Mouse (Mus musculus) forebrain, embryonic 10.5 days (tissue): ENCODE data around the gene Cabp7. TPM values are rescaled to one million over a fixed set of nuclear protein-coding genes. Genes with fewer than 3 reads are reported as not detected.

ENCODE experiments used
- DNase-seq: peaks from one replicate; pipeline ENCODE4 v3.0.0-alpha.2; 2017; ENCODE audit warnings: low spot score; ENCODE audit errors: extremely low spot score
- H3K27ac ChIP-seq: fragments of 300-500 bp; sonication (generic); 2 replicates; pipeline ENCODE4 v1.5.1; 2016; ENCODE audit warnings: mild to moderate bottlenecking
- H3K27me3 ChIP-seq: fragments of 300-500 bp; sonication (generic); 2 replicates; pipeline ENCODE4 v1.6.1; 2016; ENCODE audit warnings: mild to moderate bottlenecking; ENCODE audit not compliant: poor library complexity, severe bottlenecking
- H3K36me3 ChIP-seq: fragments of 300-500 bp; sonication (generic); replicated peaks from 2 replicates; pipeline ENCODE4 v1.6.1; 2016; ENCODE audit warnings: mild to moderate bottlenecking, moderate library complexity
- H3K4me1 ChIP-seq: fragments of 300-500 bp; sonication (generic); 2 replicates; pipeline ENCODE4 v1.6.1; 2016
- H3K4me3 ChIP-seq: fragments of 300-500 bp; sonication (generic); 2 replicates; pipeline ENCODE4 v1.5.1; 2016; ENCODE audit warnings: mild to moderate bottlenecking, moderate library complexity
- H3K9me3 ChIP-seq: fragments of 300-500 bp; sonication (generic); 2 replicates; pipeline ENCODE4 v1.6.1; 2016; ENCODE audit warnings: mild to moderate bottlenecking, moderate library complexity
- WGBS: fragments of 180-500 bp; shearing (Covaris S2); methylation state at CpG from one replicate; pipeline ENCODE4 v1.1.7; 2016; 5-methylcytosine and 5-hydroxymethylcytosine counted together
- polyA plus RNA-seq: library from polyadenylated mRNA; unstranded; fragments of >200 nt; fragmentation: Nextera tagmentation; extraction: Ambion mirVana; gene quantifications from 2 replicates; pipeline ENCODE4 v1.2.1, GENCODE M21; 2016

The Cabp7 gene
- polyA plus RNA-seq: 0.15 TPM in 1 of 2 replicates, not detected in the other

GRCm38 (mm10) chr11:4746733-4747132 lies at the start of gene Cabp7:
Cabp7 (minus strand) TSS chr11:4746778.
- Histone ChIP-seq H3K9me3 (no peaks in the 10 kb centered on the region), H3K4me3 (peak within 1 kb of the TSS; percentile 67), H3K27ac (peak within 1 kb of the TSS; percentile 30; the same call in 1 of the 2 replicates), H3K27me3 (peaks cover 99% of the 10 kb centered on the region), H3K36me3 (no peaks in the 10 kb centered on the region), H3K4me1 (peaks cover 27% of the 10 kb centered on the region)
- under 1% methylated on average over 65 of the region's 73 CpGs for WGBS
- DNase-seq: no peak

GRCm38 (mm10) chr11:4793006-4793405 lies 46.4 kb upstream of the Cabp7 start:
- H3K9me3 ChIP-seq: no peaks in the 10 kb centered on the region

GRCm38 (mm10) chr11:4791549-4791948 lies 45.0 kb upstream of the Cabp7 start:
- 50% methylated on average over 6 of the region's 6 CpGs for WGBS

More at GRCm38 (mm10) chr11:4793006-4793405, 46.4 kb upstream of the Cabp7 start:
- Histone ChIP-seq H3K4me3 (no peak overlapping the region), H3K36me3 (peaks cover 52% of the 10 kb centered on the region), H3K27ac (peak overlapping the region; percentile 48; the same call in 1 of the 2 replicates), H3K4me1 (peaks cover 28% of the 10 kb centered on the region), H3K27me3 (no peaks in the 10 kb centered on the region)
- WGBS: 14% methylated on average over 3 of the region's 3 CpGs
- no peak for DNase-seq

GRCm38 (mm10) chr11:4789691-4790090 lies 43.1 kb upstream of the Cabp7 start:
- H3K4me3 ChIP-seq: no peak overlapping the region
- DNase-seq: no peak
- H3K36me3 ChIP-seq: peaks cover 74% of the 10 kb centered on the region
- no peaks in the 10 kb centered on the region for H3K27me3 ChIP-seq
- no peak overlapping the region for H3K27ac ChIP-seq
- H3K9me3 ChIP-seq: no peaks in the 10 kb centered on the region
- peaks cover 28% of the 10 kb centered on the region for H3K4me1 ChIP-seq
- 93% methylated on average over 5 of the region's 5 CpGs for WGBS

More at GRCm38 (mm10) chr11:4791549-4791948, 45.0 kb upstream of the Cabp7 start:
- no peak overlapping the region for H3K4me3 ChIP-seq
- H3K27ac ChIP-seq: 0 out of 2 replicates have a peak overlapping the region, but pooled peaks have one; percentile 9
- H3K27me3 ChIP-seq: no peaks in the 10 kb centered on the region
- H3K4me1 ChIP-seq: peaks cover 28% of the 10 kb centered on the region
- DNase-seq: peak; percentile 18
- H3K36me3 ChIP-seq: peaks cover 61% of the 10 kb centered on the region
- no peaks in the 10 kb centered on the region for H3K9me3 ChIP-seq

- Histone ChIP-seq H3K4me1 (no peaks in the 10 kb centered on the region), H3K9me3 (no peaks in the 10 kb centered on the region), H3K27ac (no peak overlapping the region), H3K4me3 (no peak overlapping the region), H3K36me3 (peaks cover 97% of the 10 kb centered on the region), H3K27me3 (no peaks in the 10 kb centered on the region)
- no peak for DNase-seq
- whole genome bisulfite sequencing: 90% methylated on average over 5 of the region's 5 CpGs
Observed at GRCm38 (mm10) chr11:4784629-4785142, 38.1 kb upstream of the Cabp7 start.

DNA sequence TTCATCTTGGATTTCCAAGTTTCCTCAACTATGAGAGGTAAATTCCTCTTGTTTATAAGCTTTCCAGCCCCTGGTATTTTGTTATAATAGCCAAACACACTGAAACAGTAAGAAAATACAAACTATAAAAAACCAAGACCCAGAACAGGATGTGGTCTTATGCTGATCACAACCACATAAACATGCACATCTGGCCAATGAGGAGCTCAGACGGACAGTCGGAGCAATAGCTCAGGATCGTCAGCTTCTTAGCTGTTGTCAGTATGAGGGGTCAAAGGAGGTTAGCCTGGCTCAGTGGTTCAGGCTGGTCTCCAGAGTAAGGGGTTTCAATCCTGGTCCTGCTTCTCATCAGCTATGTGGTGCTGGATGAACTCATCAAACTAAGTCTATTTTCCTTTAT lies 36.5 kb upstream of the Cabp7 start:
- WGBS: 90% methylated on average over 3 of the region's 3 CpGs
- no peaks in the 10 kb centered on the region for H3K27me3 ChIP-seq
- H3K4me1 ChIP-seq: no peaks in the 10 kb centered on the region
- H3K27ac ChIP-seq: no peak overlapping the region
- DNase-seq: no peak
- no peaks in the 10 kb centered on the region for H3K9me3 ChIP-seq
- no peak overlapping the region for H3K4me3 ChIP-seq
- peaks cover 97% of the 10 kb centered on the region for H3K36me3 ChIP-seq

DNA sequence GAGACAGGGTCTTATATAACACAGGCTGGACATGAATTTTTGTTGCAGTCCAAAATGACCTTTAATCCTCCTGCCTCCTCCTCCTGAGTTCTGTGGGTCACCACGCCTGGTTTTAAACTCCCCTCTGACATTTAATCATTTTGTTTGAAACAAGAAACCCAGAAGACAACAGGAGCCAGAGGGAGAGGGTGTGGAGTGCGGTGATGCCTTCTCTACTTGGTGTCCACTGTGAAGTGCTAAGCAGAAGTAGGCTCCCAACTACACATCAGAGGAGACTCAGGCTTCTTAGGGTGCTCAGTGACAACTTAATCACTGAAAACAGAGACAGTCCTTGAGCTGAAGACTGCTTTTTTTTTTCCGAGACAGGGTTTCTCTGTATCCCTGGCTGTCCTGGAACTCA lies 34.3 kb upstream of the Cabp7 start:
- Histone ChIP-seq H3K4me1 (no peaks in the 10 kb centered on the region), H3K36me3 (peaks cover 96% of the 10 kb centered on the region), H3K27ac (no peak overlapping the region), H3K27me3 (no peaks in the 10 kb centered on the region), H3K4me3 (no peak overlapping the region), H3K9me3 (no peaks in the 10 kb centered on the region)
- WGBS: 84% methylated on average over 3 of the region's 3 CpGs
- DNase-seq: no peak

DNA sequence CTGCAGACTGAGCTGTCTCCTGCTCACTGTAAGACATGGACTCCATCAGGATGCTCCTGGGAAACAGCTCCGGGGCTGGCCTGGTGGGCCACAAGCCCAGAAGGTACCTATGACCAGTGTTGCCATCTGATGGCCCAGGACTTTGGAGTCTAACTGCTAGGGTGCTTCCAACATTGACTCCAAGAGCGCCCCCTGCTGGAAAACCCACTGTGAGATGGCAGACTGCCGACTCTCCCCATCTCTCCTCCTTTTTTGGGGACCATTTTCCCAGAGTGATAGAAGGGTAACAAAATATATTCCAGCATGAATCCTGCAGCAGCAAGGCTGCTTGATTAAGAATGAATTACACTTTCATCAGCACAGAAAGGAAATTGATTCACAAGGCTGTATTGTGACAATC lies 26.3 kb upstream of the Cabp7 start:
- 44% methylated on average over 3 of the region's 3 CpGs for WGBS
- Histone ChIP-seq H3K27ac (no peak overlapping the region), H3K4me3 (no peak overlapping the region), H3K4me1 (no peaks in the 10 kb centered on the region), H3K27me3 (no peaks in the 10 kb centered on the region), H3K9me3 (no peaks in the 10 kb centered on the region), H3K36me3 (peaks cover 58% of the 10 kb centered on the region)
- peak; percentile 49 for DNase-seq

- Histone ChIP-seq H3K4me1 (no peaks in the 10 kb centered on the region), H3K4me3 (no peak overlapping the region), H3K9me3 (no peaks in the 10 kb centered on the region), H3K36me3 (peaks cover 59% of the 10 kb centered on the region), H3K27ac (no peak overlapping the region), H3K27me3 (no peaks in the 10 kb centered on the region)
- WGBS: 68% methylated on average over 7 of the region's 7 CpGs
- no peak for DNase-seq
Observed at GRCm38 (mm10) chr11:4771756-4772155, 25.2 kb upstream of the Cabp7 start.

- DNase-seq: no peak
- H3K9me3 ChIP-seq: no peaks in the 10 kb centered on the region
- 94% methylated on average over 6 of the region's 6 CpGs for WGBS
- no peak overlapping the region for H3K27ac ChIP-seq
- no peak overlapping the region for H3K4me3 ChIP-seq
- no peaks in the 10 kb centered on the region for H3K27me3 ChIP-seq
- H3K36me3 ChIP-seq: peaks cover 48% of the 10 kb centered on the region
- H3K4me1 ChIP-seq: no peaks in the 10 kb centered on the region
Observed at GRCm38 (mm10) chr11:4769881-4770280, 23.3 kb upstream of the Cabp7 start.

DNA sequence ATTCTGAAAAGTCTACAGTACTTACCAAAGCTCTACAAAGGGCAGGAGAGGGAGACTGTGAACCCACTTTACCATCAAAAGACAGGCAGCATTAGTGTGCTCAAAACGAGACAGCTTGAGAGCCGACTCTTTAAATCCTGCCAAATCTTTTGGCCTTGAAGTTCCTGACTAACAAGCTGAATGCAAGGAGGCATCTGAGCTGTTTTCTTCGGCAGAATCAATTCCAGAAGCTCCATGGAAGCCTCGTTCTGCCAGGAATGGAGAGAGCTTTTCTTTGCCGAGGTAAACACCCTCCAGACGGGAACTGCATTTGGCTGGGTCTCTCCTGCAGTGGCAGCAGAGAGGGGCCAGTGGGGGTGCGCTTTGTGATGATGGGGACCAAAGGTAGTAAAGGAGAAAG lies 22.7 kb upstream of the Cabp7 start:
- H3K27me3 ChIP-seq: no peaks in the 10 kb centered on the region
- WGBS: 81% methylated on average over 7 of the region's 7 CpGs
- no peaks in the 10 kb centered on the region for H3K4me1 ChIP-seq
- H3K4me3 ChIP-seq: no peak overlapping the region
- no peak overlapping the region for H3K27ac ChIP-seq
- DNase-seq: no peak
- H3K9me3 ChIP-seq: no peaks in the 10 kb centered on the region
- peaks cover 50% of the 10 kb centered on the region for H3K36me3 ChIP-seq

DNA sequence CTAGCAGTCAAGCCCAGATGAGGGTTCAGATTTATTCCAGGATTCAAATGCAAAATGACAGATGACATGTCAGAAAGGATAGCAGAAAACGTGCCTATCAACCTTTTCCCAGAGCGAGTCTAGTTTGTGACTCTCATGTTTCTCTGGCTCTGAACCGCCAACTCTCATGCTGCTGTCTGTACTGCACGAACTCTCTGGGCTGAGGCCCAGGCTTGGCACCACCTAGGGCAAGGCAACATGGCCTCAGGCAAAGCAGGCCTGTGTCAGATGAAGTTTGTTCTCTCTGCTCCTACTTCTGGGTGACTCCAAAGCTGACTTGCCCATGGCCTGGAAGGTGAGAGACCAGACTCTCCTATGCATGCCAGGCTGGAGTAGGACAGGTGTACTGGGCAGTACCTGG lies 21.8 kb upstream of the Cabp7 start:
- peaks cover 50% of the 10 kb centered on the region for H3K36me3 ChIP-seq

GRCm38 (mm10) chr11:4764476-4764875 lies 17.9 kb upstream of the Cabp7 start:
- peaks cover 29% of the 10 kb centered on the region for H3K27me3 ChIP-seq
- no peak overlapping the region for H3K4me3 ChIP-seq
- no peak for DNase-seq
- H3K27ac ChIP-seq: no peak overlapping the region
- WGBS: 82% methylated on average over 5 of the region's 5 CpGs
- peaks cover 26% of the 10 kb centered on the region for H3K4me1 ChIP-seq
- H3K36me3 ChIP-seq: peaks cover 28% of the 10 kb centered on the region
- H3K9me3 ChIP-seq: no peaks in the 10 kb centered on the region

More for the DNA sequence above, 21.8 kb upstream of the Cabp7 start:
- Histone ChIP-seq H3K9me3 (no peaks in the 10 kb centered on the region), H3K4me1 (peaks cover 3% of the 10 kb centered on the region), H3K27me3 (no peaks in the 10 kb centered on the region), H3K27ac (no peak overlapping the region), H3K4me3 (no peak overlapping the region)
- no peak for DNase-seq
- 84% methylated on average over 4 of the region's 4 CpGs for WGBS

DNA sequence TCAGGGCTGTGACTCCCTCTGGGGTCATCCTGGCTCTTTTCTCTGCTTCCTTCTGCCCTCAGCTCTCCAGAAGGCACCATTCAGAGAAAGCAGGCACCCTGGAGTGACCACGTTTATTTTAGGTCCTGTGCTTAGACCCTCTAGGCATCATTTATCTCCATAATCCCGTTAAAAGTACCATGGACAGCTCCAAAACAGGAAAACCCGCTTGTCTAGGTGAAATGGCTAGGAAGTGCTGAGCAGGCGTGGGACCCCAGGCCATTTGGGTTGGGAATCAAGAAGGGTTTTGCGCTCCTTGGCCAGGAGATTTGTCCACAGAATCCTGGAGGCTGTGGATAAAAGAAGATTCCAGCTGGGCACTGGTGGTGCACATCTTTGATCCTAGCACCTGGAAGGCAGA lies 17.1 kb upstream of the Cabp7 start:
- Histone ChIP-seq H3K27ac (no peak overlapping the region), H3K4me1 (peaks cover 26% of the 10 kb centered on the region), H3K9me3 (no peaks in the 10 kb centered on the region), H3K36me3 (peaks cover 20% of the 10 kb centered on the region), H3K27me3 (peaks cover 29% of the 10 kb centered on the region), H3K4me3 (no peak overlapping the region)
- WGBS: 23% methylated on average over 5 of the region's 5 CpGs
- DNase-seq: no peak
